Mouse (Mus musculus) spleen, adult 2 months (tissue): Measurements from ENCODE around the gene Ccdc134.

ENCODE experiments used
- CTCF ChIP-seq: fragments of 200-500 bp; IDR thresholded peaks from 2 replicates; pipeline ENCODE4 v1.5.1; 2011; ENCODE audit warnings: mild to moderate bottlenecking, inconsistent platforms; ENCODE audit not compliant: insufficient read depth, insufficient read length, insufficient replicate concordance; ENCODE audit errors: extremely low read depth
- POLR2A ChIP-seq: fragments of 200-500 bp; IDR thresholded peaks from 2 replicates; pipeline ENCODE4 v1.6.1; 2011; ENCODE audit warnings: low read depth, low read length, inconsistent platforms

DNA sequence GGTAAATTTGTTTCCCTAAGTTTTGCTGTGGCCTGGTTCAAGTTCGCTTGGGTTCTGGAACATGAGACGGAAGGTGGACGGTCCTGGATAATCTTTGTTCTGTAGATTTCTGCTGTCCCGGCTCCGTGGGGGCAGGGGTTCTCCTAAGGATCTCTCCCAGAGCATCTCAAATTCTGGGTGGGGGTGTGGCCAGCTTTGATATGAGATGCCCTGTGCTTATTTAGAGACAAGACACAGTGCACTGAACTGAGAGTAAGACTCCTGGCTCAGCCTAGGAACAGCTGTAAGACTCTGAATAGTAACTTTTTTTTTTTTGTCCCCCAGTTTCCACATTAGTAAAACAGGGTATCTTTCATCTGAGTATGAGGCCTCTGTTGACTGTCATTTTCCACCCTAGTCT, 676 bp downstream of the Ccdc134 start:
- TF ChIP-seq POLR2A (no peak), CTCF (no peak)
